Mouse (Mus musculus) G1E (cell line): ENCODE results near the gene Lrmda. TPM values are rescaled to one million over a fixed set of nuclear protein-coding genes. Genes with fewer than 3 reads are reported as not detected.

ENCODE experiments used
- ATAC-seq: 2 replicates; pipeline ENCODE4 v1.8.0; 2016; ENCODE audit warnings: mild to moderate bottlenecking; ENCODE audit not compliant: insufficient number of reproducible peaks, poor library complexity, low FRiP score, severe bottlenecking; ENCODE audit errors: extremely low read depth
- DNase-seq: peaks from one replicate; pipeline ENCODE4 v3.0.0; 2012; ENCODE audit warnings: low spot score
- H3K27me3 ChIP-seq: 2 replicates; pipeline ENCODE4 v1.6.1; 2012; ENCODE audit warnings: mild to moderate bottlenecking, low read length, inconsistent platforms; ENCODE audit not compliant: insufficient read depth
- H3K36me3 ChIP-seq: replicated peaks from 2 replicates; pipeline ENCODE3; 2012; ENCODE audit warnings: mild to moderate bottlenecking, inconsistent platforms
- H3K4me1 ChIP-seq: 2 replicates; pipeline ENCODE4 v1.6.1; 2012; ENCODE audit warnings: low read depth, low read length, inconsistent platforms, mixed read lengths; ENCODE audit not compliant: insufficient read depth
- H3K4me3 ChIP-seq: 2 replicates; pipeline ENCODE4 v1.5.1; 2012; ENCODE audit warnings: low read depth, mild to moderate bottlenecking, inconsistent platforms, low read length, moderate library complexity, mixed read lengths
- H3K9me3 ChIP-seq: replicated peaks from 2 replicates; pipeline ENCODE4 v1.6.1; 2012; ENCODE audit warnings: inconsistent platforms
- CTCF ChIP-seq: IDR thresholded peaks from 2 replicates; pipeline ENCODE4 v1.5.1; 2012; ENCODE audit warnings: low read depth, low read length, inconsistent platforms, mixed read lengths
- GATA1 ChIP-seq: IDR thresholded peaks from 2 replicates; pipeline ENCODE4 v1.6.1; 2012; ENCODE audit warnings: borderline replicate concordance, low read length, inconsistent platforms, mixed read lengths
- GATA2 ChIP-seq: IDR thresholded peaks from 2 replicates; pipeline ENCODE4 v1.6.1; 2012; ENCODE audit warnings: low read depth, low read length, inconsistent platforms, borderline replicate concordance
- POLR2AphosphoS5 ChIP-seq: IDR thresholded peaks from 2 replicates; pipeline ENCODE4 v1.6.1; 2012; ENCODE audit warnings: low read depth, low read length, inconsistent platforms; ENCODE audit not compliant: insufficient replicate concordance
- TAL1 ChIP-seq: conservative IDR thresholded peaks from 2 replicates; pipeline ENCODE4 v1.6.1; 2012; ENCODE audit warnings: low read depth, low read length, inconsistent platforms, mixed read lengths
- polyA plus RNA-seq: library from polyadenylated mRNA; stranded (reverse); fragments of >175 nt; gene quantifications from 2 replicates; pipeline ENCODE4 v1.2.3, GENCODE M21; 2012
- total RNA-seq, 2 experiments: library from RNA; stranded (forward) in 1 of 2; stranded (reverse) in 1 of 2; fragments of 200-1000 nt in 1 of 2; fragments of >200 nt in 1 of 2; fragmentation: Nextera tagmentation in 1 of 2; gene quantifications; 2 replicates each; pipeline ENCODE4 v1.2.3; 2014 to 2017

The Lrmda gene
- total and polyA plus RNA-seq, 3 experiments = not detected

DNA sequence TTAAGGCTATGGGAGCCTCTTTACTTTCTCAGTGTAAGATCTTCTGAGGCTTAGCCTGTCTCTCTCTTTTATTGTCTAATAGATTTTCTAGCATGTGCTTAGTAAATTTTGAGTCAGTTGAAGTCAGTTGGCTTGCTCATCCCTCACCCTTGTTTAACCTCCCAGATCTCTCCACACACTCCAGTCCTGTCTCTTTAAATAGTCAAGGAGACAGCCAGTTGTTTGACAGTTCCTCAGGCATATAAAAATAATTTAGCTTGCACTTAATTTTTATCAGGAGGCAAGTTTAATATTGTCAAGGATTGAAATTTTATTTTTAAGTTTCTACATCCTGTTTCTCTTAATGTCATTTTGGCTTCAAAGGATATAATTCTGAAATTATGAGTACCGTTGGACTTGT, 303.5 kb downstream of the Lrmda start:
- Histone ChIP-seq H3K36me3 (no peaks in the 10 kb centered on the region), H3K27me3 (no peaks in the 10 kb centered on the region), H3K9me3 (peaks cover 8% of the 10 kb centered on the region; the same call in 1 of the 2 replicates), H3K4me3 (no peak overlapping the region), H3K4me1 (no peaks in the 10 kb centered on the region)
- TF ChIP-seq GATA1 (no peak), TAL1 (no peak), CTCF (no peak), GATA2 (no peak), POLR2AphosphoS5 (no peak)
- ATAC-seq (no peak), DNase-seq (no peak)

DNA sequence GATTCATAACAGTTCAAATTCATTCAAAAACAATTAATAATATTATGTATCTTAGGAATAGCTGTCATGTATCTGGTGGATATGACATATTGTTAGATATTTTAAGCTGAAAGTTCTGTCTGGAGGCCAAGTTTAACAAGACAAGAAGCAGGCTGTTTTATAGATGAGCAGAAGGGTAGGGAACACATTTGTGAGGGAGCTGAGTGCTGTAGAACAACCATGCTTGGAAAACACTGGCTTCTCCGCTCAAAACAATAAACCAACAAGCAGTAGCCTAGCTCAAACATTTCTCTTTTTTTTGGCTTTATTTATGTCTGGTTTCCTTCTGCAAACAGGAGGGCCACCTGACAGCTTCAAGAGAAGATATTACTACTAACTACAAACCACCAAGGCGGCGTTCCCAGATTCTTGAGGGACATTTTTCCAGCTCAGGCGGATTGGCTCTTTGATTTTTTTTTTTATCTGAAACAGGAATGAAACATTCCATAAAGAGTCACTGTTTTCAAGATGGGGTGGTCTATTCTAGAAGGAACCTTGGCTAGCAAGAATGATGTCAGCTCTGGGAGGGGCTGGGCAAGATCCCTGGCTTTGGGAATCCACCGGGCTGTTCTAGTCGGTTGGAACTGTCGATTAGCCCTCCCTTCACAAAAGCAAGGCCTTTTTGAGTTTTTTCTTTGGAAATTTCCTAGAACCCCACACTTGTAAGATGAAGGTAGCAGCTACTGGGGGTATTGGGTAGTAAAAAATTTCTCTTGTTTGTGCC, 304.2 kb downstream of the Lrmda start:
- Histone ChIP-seq H3K27me3 (no peaks in the 10 kb centered on the region), H3K4me3 (no peak overlapping the region), H3K9me3 (peaks cover 5% of the 10 kb centered on the region; the same call in 1 of the 2 replicates), H3K36me3 (no peaks in the 10 kb centered on the region), H3K4me1 (no peaks in the 10 kb centered on the region)
- TF ChIP-seq TAL1 (no peak), CTCF (no peak), GATA1 (no peak)
- ATAC-seq = no peak
- no peak for DNase-seq

DNA sequence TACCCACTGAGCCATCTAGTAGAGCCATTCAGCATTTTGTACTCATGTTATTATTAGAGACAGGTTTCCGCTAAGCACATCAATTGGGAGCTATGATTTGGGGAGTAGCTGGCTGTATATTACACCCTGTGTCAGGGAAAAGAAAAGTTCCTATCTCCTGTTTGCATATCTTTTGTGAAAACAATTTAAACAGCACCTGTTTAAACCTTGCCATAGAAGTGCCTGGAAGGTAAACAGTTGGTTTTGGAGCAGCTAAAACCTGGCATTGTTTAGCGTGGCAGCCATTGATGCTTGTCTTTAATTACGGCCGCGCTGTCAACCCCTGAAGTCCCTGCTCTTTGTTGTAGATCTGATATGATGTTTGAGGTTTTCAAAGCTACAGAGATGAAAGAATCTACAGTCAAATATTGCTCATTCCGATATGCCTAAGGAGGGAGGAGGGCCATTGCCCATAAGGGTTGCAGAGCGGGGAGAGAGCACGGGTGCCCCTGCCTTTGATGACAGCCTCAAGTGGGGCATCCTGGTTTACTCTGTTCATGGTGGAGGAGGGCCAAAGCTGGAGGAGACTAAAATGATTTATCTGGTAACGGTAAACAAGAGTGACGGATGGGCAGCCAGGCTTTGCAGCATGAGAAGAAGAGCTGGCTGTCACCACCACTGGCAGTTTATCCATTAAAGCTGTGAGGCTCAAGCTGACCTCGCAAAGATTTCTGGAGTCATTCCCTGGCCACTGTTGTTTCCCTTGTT, 306.9 kb downstream of the Lrmda start:
- DNase-seq (no peak), ATAC-seq (no peak)
- H3K36me3 ChIP-seq = no peaks in the 10 kb centered on the region
- no peak overlapping the region for H3K4me3 ChIP-seq
- TF ChIP-seq POLR2AphosphoS5 = no peak
- TF ChIP-seq GATA2 = no peak
- TF ChIP-seq GATA1 = no peak
- peaks cover 4% of the 10 kb centered on the region; the same call in 1 of the 2 replicates for H3K9me3 ChIP-seq
- H3K27me3 ChIP-seq = no peaks in the 10 kb centered on the region
- no peaks in the 10 kb centered on the region for H3K4me1 ChIP-seq

DNA sequence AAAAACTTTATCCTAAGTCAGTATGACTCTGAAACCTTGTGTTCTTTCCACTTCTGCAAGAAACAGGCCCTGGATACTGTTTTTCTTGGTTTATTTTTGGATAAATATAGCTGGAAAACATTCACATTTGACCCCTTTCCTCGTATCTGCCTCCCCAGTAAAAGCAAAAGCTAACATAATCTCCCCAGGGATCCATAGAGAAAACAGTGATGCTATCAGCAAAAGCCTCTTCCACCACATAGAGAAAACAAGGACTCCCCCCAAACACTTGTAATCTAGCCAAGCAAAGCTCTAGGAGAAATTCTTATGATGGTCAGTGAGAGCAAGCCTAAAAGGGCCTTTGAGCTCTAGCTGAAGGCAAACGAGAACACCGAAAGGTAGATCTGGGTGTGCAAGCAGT, 309.7 kb downstream of the Lrmda start:
- Histone ChIP-seq H3K36me3 (no peaks in the 10 kb centered on the region), H3K27me3 (no peaks in the 10 kb centered on the region), H3K4me3 (no peak overlapping the region), H3K4me1 (no peaks in the 10 kb centered on the region), H3K9me3 (peaks cover 4% of the 10 kb centered on the region; the same call in 1 of the 2 replicates)
- DNase-seq (no peak), ATAC-seq (no peak)
- TF ChIP-seq CTCF (no peak), TAL1 (no peak), GATA1 (no peak), POLR2AphosphoS5 (no peak), GATA2 (no peak)

DNA sequence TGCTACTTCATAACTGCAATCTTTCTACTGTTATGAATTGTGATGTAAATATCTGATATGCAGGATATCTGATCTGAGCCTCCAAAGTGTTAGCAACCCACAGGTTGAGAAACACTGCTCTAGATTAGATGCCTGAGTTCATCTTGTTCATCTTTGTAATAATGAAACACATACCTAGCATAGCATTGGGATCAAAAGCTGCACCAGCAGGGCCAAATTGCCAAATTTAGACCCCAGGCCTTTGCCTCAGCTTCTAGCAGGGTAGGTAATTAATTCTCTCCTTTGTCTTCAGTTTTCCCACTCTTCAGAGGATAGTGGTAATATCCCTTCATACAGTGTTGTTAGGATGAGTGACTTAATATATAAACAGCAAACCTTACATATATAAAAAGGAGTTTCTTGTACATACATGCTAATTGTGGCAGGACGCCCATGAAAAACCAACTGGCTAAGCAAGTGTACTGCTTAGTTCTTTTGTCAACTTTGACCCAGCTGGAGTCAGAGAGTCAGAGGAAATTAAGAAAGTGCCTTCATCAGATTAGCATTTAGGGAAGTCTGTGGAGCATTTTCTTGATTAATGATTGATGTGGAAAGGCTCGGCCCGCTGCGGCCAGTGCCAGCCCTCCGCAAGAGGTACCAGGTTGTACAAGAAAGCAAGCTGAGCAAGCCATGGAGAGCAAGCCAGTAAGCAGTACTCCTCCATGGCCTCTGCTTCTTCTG, 315.7 kb downstream of the Lrmda start:
- DNase-seq (no peak), ATAC-seq (no peak)
- no peak for TF ChIP-seq GATA2
- no peak for TF ChIP-seq CTCF
- TF ChIP-seq TAL1 = no peak
- TF ChIP-seq GATA1 = no peak
- TF ChIP-seq POLR2AphosphoS5 = no peak
- H3K36me3 ChIP-seq = no peaks in the 10 kb centered on the region
- peaks cover 5% of the 10 kb centered on the region; the same call in 1 of the 2 replicates for H3K9me3 ChIP-seq
- H3K27me3 ChIP-seq = no peaks in the 10 kb centered on the region
- no peak overlapping the region for H3K4me3 ChIP-seq
- no peaks in the 10 kb centered on the region for H3K4me1 ChIP-seq

DNA sequence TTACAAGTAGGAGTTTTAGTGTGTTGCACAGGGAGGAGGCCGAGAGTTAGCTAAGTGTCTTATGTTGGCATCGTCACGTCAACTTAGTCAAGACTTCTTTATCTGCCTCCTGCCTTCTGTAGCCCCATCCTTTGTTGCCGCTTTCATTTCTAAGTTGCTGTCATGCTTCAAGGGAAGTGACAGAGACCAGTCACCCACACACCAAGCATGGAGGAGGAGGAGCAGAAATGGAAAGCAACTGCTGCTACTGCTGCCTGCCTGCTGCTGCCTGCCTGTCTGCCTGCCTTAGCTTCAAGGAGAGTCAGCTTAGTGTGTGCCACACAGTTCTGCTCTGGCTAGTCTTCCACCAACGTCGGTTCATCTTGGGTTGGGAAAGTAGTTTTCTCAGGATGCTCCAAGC, 319.7 kb downstream of the Lrmda start:
- Histone ChIP-seq H3K9me3 (peaks cover 5% of the 10 kb centered on the region; the same call in 1 of the 2 replicates), H3K27me3 (no peaks in the 10 kb centered on the region), H3K36me3 (no peaks in the 10 kb centered on the region), H3K4me3 (no peak overlapping the region), H3K4me1 (no peaks in the 10 kb centered on the region)
- DNase-seq (no peak), ATAC-seq (no peak)
- TF ChIP-seq TAL1 (no peak), POLR2AphosphoS5 (no peak), CTCF (no peak), GATA1 (no peak), GATA2 (no peak)
